Mouse (Mus musculus): Measurements from ENCODE around the gene Cntd1. TPM values are rescaled to one million over a fixed set of nuclear protein-coding genes. Genes with fewer than 3 reads are reported as not detected.
"Not testable (repeated sequence)": the region's sequence is repeated elsewhere in the genome, so short reads cannot be mapped to it uniquely, and the experiment has no call there.

Cntd1 gene
- polyA plus RNA-seq, 1 experiment from 2014 or later = 0.89 TPM

DNA sequence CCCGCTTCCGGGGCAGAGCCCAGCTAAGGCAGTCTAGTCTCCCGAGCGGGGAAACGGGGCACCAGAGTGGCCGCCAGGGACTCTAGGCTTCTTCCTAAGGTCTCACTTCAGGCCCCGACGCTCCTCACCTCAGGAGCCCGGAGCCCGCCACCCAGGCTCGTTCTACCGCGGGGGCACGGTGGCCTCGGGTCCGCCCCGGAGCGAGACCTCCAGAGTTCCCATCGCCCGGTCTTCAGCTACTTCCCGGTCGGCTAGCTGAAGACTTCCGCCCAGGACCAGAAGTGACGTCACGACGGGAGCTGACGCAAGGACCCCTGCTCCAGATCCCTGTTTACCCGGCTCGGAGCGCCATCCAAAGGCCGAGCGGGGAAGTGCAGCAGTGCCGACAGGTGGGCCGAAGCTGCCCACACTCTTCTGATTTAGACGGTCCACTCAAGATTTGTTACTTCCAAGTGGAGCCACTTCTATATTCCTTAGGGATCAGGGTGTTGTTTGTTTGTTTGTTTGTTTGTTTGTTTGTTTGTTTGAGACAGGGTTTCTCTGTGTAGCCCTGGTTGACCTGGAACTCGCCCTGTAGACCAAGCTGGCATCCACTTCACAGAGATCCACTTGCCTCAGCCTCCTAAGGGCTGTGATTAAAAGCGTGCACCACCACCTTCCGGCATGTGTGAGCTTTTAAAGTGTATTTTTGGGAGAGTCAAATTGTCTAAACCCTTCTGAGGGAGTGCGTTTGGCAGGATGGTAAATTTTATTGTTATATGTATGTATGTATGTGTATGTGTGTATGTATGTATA is 23.4 kb downstream of the Cntd1 start, which contains the start of gene Becn1:
TSS of gene Becn1 (minus strand) at position 283 of the 795 bp plus-strand sequence.
- Histone ChIP-seq H3K4me2 (peak within 1 kb of the TSS; percentile 100), H3K36me3 (peaks cover 25% of the 10 kb centered on the region), H3K27ac (replicated peaks) (peak within 1 kb of the TSS; percentile 49), H3K4me3 (peak within 1 kb of the TSS; percentile 93), H3K4me1 (replicated peaks) (peaks cover 22% of the 10 kb centered on the region), H3K9me3 (no peaks in the 10 kb centered on the region), H3K9ac (peak within 1 kb of the TSS; percentile 93), H3K27me3 (no peaks in the 10 kb centered on the region; the same call in 1 of the 2 replicates)
- 6% methylated on average over 39 of the region's 39 CpGs for WGBS
- peak; percentile 96 for ATAC-seq (ENCODE audit: low read depth)

DNA sequence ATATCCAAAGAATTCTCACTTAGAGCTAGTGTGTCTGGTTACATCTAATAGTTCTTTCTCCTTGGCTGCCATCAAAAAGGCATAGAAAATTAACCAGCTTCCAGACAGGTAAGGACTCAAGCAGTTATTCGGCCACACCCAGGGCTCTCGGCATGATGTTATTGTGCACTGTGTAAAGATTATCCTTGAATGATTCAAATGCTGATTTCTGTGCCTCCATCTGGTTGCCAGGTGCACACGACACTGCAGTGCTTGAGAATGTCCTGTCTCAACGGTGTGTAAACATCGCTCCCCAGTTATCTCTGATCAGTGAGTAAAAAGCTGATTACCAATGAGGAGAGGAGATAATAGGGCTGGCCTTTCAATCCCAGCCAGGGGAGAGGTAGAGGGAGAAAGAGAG is 28.9 kb downstream of the Cntd1 start:
- H3K9me3 ChIP-seq = no peaks in the 10 kb centered on the region
- H3K36me3 ChIP-seq = no peaks in the 10 kb centered on the region
- no peak for ATAC-seq (ENCODE audit: low read depth)
- H3K4me3 ChIP-seq = no peak overlapping the region
- no peak overlapping the region for H3K27ac ChIP-seq (replicated peaks)
- WGBS = 49% methylated on average over 5 of the region's 5 CpGs
- H3K4me2 ChIP-seq = no peak overlapping the region
- H3K9ac ChIP-seq = no peak overlapping the region
- peaks cover 5% of the 10 kb centered on the region; the same call in 1 of the 2 replicates for H3K27me3 ChIP-seq
- no peaks in the 10 kb centered on the region for H3K4me1 ChIP-seq (replicated peaks)

GRCm38 (mm10) chr11:101311083-101311482 is 32.3 kb downstream of the Cntd1 start:
- 0 out of 2 replicates have a peak, but pooled peaks cover 5% of the 10 kb centered on the region for H3K27me3 ChIP-seq
- 0 out of 2 replicates have a peak, but pooled peaks cover 7% of the 10 kb centered on the region for H3K4me1 ChIP-seq (replicated peaks)
- no peaks in the 10 kb centered on the region for H3K9me3 ChIP-seq
- no peak overlapping the region for H3K4me2 ChIP-seq
- no peak overlapping the region for H3K4me3 ChIP-seq
- H3K36me3 ChIP-seq = no peaks in the 10 kb centered on the region
- H3K9ac ChIP-seq = no peak overlapping the region
- ATAC-seq (ENCODE audit: low read depth) = no peak
- no peak overlapping the region for H3K27ac ChIP-seq (replicated peaks)
- 86% methylated on average over 3 of the region's 3 CpGs for WGBS

GRCm38 (mm10) chr11:101312150-101312549 is 33.3 kb downstream of the Cntd1 start:
- H3K9ac ChIP-seq = no peak overlapping the region
- H3K4me3 ChIP-seq = no peak overlapping the region
- no peaks in the 10 kb centered on the region for H3K36me3 ChIP-seq
- H3K9me3 ChIP-seq = no peaks in the 10 kb centered on the region
- H3K4me2 ChIP-seq = no peak overlapping the region
- WGBS = 76% methylated on average over 3 of the region's 3 CpGs
- 0 out of 2 replicates have a peak, but pooled peaks cover 5% of the 10 kb centered on the region for H3K27me3 ChIP-seq
- peaks cover 13% of the 10 kb centered on the region for H3K4me1 ChIP-seq (replicated peaks)
- no peak for ATAC-seq (ENCODE audit: low read depth)
- H3K27ac ChIP-seq (replicated peaks) = no peak overlapping the region

DNA sequence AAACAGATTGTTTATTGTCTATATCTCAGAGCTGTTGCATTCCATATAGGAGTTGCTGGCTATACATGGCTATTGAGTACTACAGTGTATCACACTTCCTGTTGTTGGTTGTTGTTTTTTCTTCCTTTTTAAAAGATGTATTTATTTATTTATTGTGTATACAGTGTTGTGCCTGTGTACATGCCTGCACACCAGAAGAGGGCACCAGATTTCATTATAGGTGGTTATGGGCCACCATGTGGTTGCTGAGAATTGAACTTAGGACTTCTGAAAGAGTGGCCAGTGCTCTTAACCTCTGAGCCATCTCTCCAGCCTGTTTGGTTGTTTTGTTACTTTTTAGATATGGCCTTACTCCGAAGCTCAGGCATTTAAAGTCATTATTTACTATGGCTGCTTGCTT is 35.8 kb downstream of the Cntd1 start:
- Histone ChIP-seq H3K4me1 (replicated peaks) (peaks cover 24% of the 10 kb centered on the region), H3K27me3 (no peaks in the 10 kb centered on the region), H3K4me2 (no peak overlapping the region), H3K36me3 (peaks cover 21% of the 10 kb centered on the region), H3K4me3 (no peak overlapping the region), H3K9me3 (no peaks in the 10 kb centered on the region), H3K9ac (no peak overlapping the region), H3K27ac (replicated peaks) (no peak overlapping the region)
- no peak for ATAC-seq (ENCODE audit: low read depth)
- 94% methylated on average over 1 of the region's 1 CpGs for WGBS

DNA sequence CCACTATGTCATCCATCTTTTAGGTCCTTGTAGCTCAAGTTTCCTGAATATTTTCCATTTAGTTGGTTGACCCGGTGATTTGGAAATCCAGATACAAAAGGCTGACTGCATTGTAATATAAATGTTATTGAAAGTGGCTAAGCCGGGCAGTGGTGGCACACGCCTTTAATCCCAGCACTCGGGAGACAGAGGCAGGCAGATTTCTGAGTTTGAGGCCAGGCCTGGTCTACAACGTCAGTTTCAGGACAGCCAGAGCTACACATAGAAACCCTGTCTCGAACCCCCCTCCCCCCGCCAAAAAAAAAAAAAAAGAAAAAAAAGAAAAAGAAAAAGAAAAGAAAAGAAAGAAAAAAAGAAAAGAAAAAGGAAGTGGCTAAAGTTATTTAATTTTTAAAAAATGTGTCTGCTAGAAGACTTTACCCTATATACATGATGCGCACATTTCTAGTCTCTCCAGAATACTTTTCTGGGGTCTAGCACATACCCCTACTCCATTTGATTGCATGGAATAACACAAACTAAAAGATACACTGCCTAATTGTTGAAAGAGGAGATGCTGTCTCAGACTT is 36.4 kb downstream of the Cntd1 start:
- no peak for ATAC-seq (ENCODE audit: low read depth)
- peak overlapping the region; percentile 71; the same call in 1 of the 2 replicates for H3K27ac ChIP-seq (replicated peaks)
- no peaks in the 10 kb centered on the region for H3K27me3 ChIP-seq
- peak overlapping the region; percentile 98 for H3K9ac ChIP-seq
- H3K4me3 ChIP-seq = peak overlapping the region; percentile 99
- H3K4me1 ChIP-seq (replicated peaks) = peaks cover 24% of the 10 kb centered on the region
- H3K36me3 ChIP-seq = peaks cover 27% of the 10 kb centered on the region
- H3K9me3 ChIP-seq = no peaks in the 10 kb centered on the region
- 85% methylated on average over 8 of the region's 8 CpGs for WGBS
- H3K4me2 ChIP-seq = peak overlapping the region; percentile 98

- Histone ChIP-seq H3K27me3 (no peaks in the 10 kb centered on the region), H3K27ac (replicated peaks) (peak within 1 kb of the TSS; percentile 71), H3K36me3 (peaks cover 34% of the 10 kb centered on the region), H3K4me2 (peak within 1 kb of the TSS; percentile 98), H3K4me1 (replicated peaks) (peaks cover 24% of the 10 kb centered on the region), H3K4me3 (peak within 1 kb of the TSS; percentile 99), H3K9me3 (no peaks in the 10 kb centered on the region), H3K9ac (peak within 1 kb of the TSS; percentile 98)
- under 1% methylated on average over 62 of the region's 62 CpGs for WGBS
- ATAC-seq (ENCODE audit: low read depth) = peak; percentile 93
Measured at GRCm38 (mm10) chr11:101315665-101316500, 37.1 kb downstream of the Cntd1 start, which contains the start of gene Psme3. Gene Psme3, plus strand, starts transcription at chr11:101316213.

- Histone ChIP-seq H3K27me3 (no peaks in the 10 kb centered on the region), H3K36me3 (peaks cover 41% of the 10 kb centered on the region), H3K4me2 (peak overlapping the region; percentile 98), H3K9me3 (no peaks in the 10 kb centered on the region), H3K27ac (replicated peaks) (peak overlapping the region; percentile 71), H3K4me1 (replicated peaks) (peaks cover 24% of the 10 kb centered on the region), H3K4me3 (peak overlapping the region; percentile 99), H3K9ac (peak overlapping the region; percentile 98)
- WGBS = 0% methylated on average over 17 of the region's 17 CpGs
- peak; percentile 67 for ATAC-seq (ENCODE audit: low read depth)
Measured at GRCm38 (mm10) chr11:101316501-101316917, 37.7 kb downstream of the Cntd1 start.

DNA sequence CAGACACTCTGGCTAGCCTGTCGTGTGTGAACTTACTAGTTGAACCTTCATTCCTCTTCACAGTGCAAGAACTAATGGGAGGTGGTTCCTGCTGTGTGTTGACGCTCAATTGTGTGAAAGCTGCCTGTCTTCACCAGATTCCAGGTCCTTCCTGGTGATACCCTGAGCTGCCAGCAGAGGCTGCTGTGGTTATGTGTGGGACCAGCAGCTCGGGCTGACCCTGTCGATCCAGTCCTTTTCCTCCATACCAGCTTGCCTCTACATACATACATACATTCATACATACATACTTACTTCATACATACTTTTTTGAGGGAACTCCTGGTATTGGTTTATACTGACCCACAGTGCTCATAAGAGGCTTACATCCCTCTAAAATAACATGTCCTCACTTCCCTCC is 44.8 kb downstream of the Cntd1 start:
- Histone ChIP-seq H3K4me1 (replicated peaks) (no peaks in the 10 kb centered on the region), H3K36me3 (peaks cover 76% of the 10 kb centered on the region), H3K9ac (no peak overlapping the region), H3K9me3 (no peaks in the 10 kb centered on the region), H3K4me2 (no peak overlapping the region), H3K27me3 (no peaks in the 10 kb centered on the region), H3K4me3 (no peak overlapping the region), H3K27ac (replicated peaks) (no peak overlapping the region)
- ATAC-seq (ENCODE audit: low read depth) = peak; percentile 61
- 15% methylated on average over 4 of the region's 4 CpGs for WGBS

- Histone ChIP-seq H3K4me3 (no peak within 1 kb of the TSS), H3K4me1 (replicated peaks) (no peaks in the 10 kb centered on the region; the same call in 1 of the 2 replicates), H3K9ac (no peak within 1 kb of the TSS), H3K27ac (replicated peaks) (no peak within 1 kb of the TSS), H3K36me3 (peaks cover 65% of the 10 kb centered on the region), H3K27me3 (no peaks in the 10 kb centered on the region), H3K4me2 (no peak within 1 kb of the TSS), H3K9me3 (no peaks in the 10 kb centered on the region)
- ATAC-seq (ENCODE audit: low read depth) = no peak
- WGBS = 93% methylated on average over 5 of the region's 5 CpGs
Measured at GRCm38 (mm10) chr11:101324763-101325162, 46.0 kb downstream of the Cntd1 start, which contains the start of gene Aoc2. Gene Aoc2, plus strand, starts transcription at chr11:101325063.

GRCm38 (mm10) chr11:101325201-101325600 is 46.4 kb downstream of the Cntd1 start:
- H3K36me3 ChIP-seq = peaks cover 60% of the 10 kb centered on the region
- not testable (repeated sequence) for H3K4me2 ChIP-seq; H3K4me3 ChIP-seq; ATAC-seq (ENCODE audit: low read depth); H3K9ac ChIP-seq; H3K4me1 ChIP-seq (replicated peaks); H3K27me3 ChIP-seq; H3K27ac ChIP-seq (replicated peaks); H3K9me3 ChIP-seq
- 93% methylated on average over 11 of the region's 11 CpGs for WGBS

Data from neural tube, embryonic 13.5 days (tissue).